Mouse (Mus musculus): ENCODE data around the gene Dlx2.

The Dlx2 gene

DNA sequence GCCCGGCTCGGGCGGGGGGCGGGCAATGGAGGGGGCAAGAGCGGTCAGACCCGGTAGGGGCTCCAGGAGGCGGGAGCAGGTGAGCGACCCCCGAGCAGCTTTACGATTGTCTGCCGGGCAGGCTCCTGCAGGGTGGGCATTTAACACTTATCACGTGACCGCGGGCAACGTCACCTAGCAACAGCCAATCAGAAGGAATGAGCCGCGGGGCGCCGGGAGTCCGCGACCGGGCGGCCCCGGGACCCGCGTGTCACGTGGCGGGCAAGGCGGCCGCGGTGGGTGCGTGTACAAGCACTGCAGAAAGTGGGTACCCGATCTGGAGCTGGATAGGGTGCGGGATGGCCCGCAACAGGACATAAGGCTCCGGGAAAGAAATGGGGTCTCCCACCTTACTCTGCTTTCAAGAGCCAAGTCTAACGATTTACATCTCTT lies at the start of gene Dlx2:
TSS of gene Dlx2 (minus strand) at position 115 of the 432 bp plus-strand sequence.
- DNase-seq (ENCODE audit: low spot score in 2 of 2): no peak

DNA sequence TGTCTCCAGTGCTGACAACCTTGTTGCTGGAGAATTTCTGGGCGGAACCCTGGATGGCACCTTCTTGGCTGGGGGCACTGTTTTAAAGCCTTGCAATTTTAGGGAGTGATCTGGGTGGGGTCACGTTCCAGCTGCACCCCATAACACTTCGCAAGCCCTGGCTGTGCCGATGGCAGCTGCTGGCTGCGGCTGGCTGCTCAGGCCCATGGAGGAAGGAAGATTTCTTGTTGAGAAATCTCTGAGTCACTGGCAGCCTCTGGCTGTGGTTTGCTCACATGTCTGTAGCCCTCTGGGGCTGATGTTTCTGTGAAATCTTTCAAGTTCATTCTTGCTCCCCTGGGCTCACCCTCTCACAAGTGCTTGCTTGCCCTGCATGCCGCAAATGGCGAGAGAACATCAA lies 47.9 kb upstream of the Dlx2 start:
- peak; percentile 50 to 79 for DNase-seq (ENCODE audit: low spot score in 2 of 2)

DNA sequence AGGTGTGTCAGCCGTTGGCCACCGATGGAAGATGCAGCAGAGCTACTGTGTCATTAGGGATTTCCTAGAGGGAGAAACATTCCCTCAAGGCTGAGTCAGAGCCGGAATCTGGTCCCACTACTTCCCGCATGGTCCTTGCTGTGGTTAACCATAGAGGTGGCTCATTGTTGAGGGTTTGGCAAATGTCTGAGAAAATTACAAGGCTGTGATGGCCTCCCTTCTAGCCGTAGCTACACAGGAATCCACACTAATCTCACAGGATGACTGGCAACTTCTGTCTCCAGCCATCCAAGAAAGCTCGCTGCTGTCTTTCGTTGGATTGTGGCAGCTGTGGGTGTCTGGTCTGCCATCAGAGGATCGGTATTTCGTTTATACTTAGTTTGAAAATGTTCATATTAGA lies 42.6 kb upstream of the Dlx2 start:
- DNase-seq (ENCODE audit: low spot score in 2 of 2): no peak

DNA sequence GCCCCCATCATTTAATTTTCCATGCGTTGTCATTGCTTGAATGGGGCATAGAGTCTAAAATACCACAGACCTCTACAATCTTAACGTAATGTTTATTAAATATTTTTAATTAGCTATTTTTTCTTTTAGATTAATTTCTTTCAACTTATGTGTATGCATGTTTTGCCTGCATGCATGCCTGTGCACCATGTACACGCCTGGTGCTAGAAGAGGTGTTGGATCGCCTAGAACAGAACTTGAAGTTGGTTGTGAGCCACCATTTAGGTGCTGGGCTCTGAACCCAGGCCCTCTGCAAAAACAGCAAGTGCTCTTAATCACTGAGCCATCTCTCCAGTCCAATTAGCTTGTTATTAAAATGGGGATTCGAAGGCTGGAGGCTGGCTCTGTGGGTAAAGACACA lies 34.9 kb upstream of the Dlx2 start:
- DNase-seq (ENCODE audit: low spot score in 2 of 2): no peak

DNA sequence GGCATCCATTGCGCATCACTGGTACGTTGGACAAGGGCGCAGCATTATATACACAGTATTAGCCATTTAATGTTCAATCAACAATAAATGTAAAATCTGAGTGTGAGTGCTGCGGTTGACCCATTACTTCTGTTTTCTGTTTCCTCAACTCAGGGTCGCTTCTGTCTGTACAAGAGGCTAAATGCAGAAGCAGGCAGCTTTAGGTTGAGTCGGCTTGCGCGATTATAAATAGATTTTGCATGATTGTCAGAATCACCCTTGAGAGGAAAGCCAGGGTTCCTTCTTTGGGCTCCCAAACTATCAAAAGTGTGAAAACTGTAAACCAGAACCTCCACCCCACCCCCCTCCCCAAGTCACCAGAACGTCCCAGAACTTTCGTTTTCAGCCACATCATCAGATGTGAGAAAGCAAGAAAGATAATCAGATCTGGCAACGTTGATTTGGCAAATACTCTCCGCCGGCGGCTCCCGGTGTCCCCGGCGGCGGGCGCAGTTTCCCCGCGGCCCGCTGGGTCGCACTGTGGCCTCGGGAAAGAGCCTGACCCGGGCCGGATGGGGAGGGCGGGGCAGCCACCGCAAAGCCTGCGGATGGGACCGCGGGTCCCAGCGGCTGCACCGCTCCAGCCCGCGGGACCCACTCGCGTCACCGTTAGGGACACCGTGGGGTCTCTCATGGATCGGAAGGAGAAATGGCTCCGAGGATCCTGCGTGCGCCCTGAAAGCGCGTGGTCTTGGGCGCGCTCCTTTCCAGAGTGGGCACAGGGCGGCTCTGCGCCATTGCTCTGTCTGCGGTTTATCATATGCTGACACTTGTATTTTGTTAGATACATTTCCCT lies 34.3 kb upstream of the Dlx2 start:
- DNase-seq (ENCODE audit: low spot score in 2 of 2): peak; percentile 60 to 79

DNA sequence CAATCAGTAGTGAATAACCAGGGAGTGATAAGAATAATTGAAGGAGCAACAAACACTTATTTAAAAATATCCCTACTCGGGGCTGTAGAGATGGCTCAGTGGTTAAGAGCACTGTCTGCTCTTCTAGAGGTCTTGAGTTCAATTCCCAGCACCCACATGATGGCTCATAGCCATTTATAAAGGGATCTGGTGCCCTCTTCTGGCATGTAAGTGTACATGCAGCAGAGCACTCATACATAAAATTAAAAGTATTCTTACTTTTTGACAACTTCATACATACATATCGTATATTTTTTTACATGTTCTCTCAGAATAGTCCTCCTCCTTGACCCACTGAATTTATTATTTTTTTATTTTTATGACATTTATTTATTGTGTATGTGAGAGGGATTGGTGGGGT lies 30.5 kb upstream of the Dlx2 start:
- DNase-seq (ENCODE audit: low spot score in 2 of 2): no peak

DNA sequence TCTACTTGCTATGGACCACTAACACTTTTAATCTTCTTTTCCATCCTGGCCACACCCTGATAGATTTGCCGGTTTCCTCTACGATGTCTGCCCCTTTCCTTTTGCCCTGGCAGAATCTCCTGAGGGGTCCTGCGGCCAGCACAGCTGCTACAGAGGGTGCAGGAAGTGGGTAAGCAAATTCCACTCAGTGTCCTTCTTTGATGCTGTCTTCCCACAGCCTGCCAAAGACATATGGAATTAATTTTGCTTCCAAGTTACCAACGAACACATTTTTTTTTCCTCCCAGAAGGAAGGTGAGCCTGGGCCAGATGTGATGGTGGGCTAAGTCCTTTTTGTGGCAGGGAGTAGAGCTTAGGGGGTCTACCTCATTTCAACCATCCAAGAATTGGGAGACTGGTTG lies 27.2 kb upstream of the Dlx2 start:
- DNase-seq (ENCODE audit: low spot score in 2 of 2): no peak

DNA sequence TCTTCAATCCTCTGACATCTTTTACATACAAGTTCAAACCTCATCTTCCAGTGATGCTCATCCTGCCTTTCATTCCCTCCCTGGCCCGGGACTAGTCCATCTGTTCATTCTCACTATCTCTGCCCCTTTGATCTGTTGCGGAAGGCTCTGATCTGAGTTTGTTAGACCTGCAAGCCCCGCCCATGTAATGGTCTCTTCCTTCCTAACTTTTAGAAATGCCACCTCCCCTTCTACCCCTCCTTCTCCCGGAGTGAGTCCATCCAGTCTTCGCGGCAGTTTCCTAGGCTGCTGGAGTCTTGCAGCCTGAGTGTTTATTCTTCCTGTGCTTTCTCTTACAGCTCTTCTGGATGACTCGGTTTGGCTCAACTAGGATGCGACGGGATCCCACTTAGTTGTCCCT lies 19.9 kb upstream of the Dlx2 start:
- no peak for DNase-seq (ENCODE audit: low spot score in 2 of 2)

DNA sequence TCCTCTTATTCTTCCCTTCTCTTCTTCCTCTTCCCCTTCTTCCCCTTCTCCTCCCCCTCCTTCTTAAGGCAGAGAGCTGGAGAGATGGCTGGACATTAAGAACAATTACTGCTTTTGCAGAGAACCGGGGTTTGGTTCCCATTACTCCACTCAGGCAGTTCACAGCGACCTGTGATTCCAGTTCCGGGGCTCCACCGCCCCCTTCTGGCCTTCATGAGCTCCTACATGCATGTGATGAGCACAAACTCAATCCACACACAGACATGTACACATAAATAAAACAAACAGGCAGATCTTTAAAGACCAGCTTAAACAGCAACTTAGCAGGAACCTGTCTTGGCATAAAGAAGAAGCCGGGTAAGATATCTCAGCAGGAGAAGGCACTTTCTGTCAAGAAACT lies 9.5 kb upstream of the Dlx2 start:
- no peak for DNase-seq (ENCODE audit: low spot score in 2 of 2)

DNA sequence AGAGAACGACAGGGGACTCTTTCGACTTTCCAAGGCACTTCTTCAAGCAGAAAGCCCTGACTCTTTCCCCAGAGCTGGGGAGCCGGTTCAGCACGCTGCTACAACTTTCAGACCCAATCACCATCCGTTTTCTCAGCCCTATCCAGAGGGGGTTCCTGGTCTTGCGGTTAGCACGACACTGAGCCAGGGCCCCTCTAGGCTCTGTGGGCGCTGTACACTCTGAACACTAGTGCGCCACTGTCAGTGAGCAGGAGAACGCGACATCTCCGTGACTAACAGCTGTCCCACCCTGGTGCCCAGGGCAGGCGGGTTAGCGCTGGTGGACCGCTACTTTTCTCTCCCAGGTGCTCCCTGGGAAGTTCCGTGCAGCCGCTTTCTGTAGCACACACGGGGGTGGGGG lies 5.2 kb upstream of the Dlx2 start:
- DNase-seq (ENCODE audit: low spot score in 2 of 2): no peak

DNA sequence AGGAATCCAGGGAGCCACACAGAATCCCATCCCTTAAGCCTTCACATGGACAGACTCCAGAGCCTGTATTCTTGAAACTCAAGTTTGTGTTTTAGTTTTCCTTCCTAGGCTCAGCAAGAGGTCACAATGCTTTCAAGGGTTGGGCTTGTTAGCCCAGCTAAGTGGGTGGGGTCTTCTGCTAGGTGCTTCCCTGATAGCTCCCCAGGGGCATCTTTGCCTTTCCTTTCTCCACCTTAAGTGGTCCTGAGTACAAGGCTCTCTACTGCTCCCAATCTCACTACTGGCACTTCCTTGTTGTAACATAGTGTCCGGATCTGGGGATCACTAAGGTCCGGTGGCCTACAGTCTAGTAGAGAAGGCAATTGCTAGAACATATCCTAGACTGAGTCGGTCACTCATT lies 3.8 kb upstream of the Dlx2 start:
- DNase-seq (ENCODE audit: low spot score in 2 of 2): no peak

DNA sequence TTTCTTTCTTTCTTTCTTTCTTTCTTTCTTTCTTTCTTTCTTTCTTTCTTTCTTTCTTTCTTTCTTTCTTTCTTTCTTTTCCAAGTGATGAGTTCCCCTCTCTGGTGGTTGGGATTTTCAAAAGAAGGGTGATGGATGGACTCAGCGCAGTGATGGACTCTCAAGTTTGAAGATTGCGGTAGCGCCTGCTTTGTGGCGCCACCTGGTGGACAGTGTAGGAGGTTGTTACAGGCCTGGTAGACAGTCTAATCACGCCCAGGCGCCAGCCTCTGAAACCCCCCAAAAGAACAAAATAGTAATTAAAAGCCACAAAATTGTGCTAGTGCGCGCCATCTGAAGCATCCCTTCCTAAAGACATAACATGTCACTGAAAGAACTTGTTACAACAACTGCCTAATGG lies 1.3 kb upstream of the Dlx2 start:
- DNase-seq (ENCODE audit: low spot score in 2 of 2): peak in 1 of 2 experiments; percentile 68

DNA sequence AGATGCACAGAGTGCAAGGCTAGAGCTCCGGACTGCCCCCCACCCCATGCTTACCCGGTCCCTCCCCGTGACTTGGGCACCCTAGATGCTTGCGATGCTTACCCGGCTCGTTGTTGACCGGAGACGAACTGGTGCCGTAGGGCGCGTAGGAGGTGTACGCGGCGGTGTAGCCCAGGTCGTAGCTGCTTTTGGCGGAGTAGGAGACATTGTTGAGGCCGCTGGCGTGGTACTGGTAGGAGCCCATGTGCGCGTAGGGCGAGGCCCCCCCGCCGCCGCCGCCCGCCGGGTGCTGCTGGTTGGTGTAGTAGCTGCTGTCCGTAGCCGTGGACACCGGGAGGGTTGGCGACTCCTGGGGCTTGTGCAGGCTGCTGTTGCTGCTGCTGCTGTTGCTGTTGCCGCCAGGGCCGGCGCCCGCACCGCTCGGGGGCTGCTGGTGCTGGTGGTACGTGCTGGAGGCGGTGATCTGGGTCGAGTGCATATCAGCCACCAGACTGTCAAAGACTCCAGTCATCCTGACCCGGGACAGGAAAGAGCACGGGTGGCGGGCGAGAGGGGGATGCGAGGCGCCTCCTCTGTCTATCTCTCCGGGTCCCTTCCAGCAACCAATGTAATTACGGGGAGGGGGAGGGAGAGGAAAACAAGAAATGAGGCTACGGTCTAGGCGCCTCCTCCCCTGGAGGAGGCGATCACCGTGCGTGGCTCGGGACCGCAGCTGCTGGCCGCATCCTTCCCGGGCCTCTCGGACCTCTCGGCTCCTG lies 493 bp downstream of the Dlx2 start:
- DNase-seq (ENCODE audit: low spot score in 2 of 2): no peak

DNA sequence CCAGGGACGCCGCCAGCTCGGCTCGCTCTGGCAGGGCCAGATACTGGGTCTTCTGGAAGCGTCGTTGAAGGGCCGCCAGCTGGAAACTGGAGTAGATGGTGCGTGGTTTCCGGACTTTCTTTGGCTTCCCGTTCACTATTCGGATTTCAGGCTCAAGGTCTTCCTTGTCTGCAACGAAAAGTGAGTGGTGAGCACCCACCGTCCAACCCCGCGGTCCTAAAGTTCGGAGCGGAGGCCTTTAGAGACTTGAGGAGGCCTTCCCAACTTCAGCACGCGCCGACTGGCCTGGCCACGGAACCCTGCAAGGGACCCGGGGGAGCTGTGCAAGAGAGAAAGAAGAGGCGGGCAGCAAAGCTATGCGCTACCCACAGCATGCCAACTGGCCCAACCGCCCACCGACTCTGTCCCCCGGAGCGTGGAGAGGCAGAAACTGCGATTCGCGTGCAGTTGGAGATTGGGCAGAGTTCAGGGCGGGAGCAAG lies 1.1 kb downstream of the Dlx2 start:
- DNase-seq (ENCODE audit: low spot score in 2 of 2): no peak

DNA sequence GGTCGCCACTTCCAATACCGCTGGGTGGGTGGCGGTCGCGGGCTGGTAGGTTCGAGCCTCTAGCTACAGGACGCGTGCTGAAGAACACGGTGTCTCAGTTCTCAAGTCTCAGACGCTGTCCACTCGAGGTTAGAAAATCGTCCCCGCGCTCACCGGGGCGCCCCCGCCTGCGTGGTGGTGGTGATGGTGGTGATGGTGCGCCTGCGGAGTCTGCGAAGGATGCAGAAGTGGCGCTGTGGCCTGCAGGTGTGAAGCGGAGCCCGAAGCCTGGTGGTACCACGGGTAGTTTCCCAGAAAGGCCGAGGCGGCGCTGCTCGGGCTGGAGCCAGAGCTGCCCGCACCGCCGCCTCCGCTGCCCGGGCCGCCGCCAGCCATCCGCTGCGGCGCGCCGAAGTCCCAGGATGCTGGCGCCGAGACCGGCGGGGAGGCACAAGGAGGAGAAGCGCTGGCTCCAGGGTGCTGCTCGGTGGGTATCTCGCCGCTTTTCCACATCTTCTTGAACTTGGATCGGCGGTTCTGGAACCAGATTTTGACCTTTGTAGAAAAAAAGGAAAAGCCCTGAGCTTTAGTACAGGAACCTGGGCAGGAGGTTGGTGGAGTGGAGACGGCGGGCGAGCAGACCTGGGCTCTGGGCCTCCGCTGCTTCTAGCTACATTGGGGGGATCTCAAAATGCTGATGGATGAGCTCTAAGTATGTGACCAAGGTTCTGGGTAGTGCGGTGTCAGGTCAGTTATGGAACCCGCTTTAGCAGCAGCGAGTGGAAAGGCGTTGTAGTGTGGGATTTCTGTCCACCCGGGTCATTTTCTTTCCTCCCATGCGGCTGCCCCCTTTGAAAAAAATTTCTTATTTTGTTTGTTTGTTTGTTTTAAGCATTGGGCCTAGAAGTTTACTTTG lies 1.9 kb downstream of the Dlx2 start:
- no peak for DNase-seq (ENCODE audit: low spot score in 2 of 2)

DNA sequence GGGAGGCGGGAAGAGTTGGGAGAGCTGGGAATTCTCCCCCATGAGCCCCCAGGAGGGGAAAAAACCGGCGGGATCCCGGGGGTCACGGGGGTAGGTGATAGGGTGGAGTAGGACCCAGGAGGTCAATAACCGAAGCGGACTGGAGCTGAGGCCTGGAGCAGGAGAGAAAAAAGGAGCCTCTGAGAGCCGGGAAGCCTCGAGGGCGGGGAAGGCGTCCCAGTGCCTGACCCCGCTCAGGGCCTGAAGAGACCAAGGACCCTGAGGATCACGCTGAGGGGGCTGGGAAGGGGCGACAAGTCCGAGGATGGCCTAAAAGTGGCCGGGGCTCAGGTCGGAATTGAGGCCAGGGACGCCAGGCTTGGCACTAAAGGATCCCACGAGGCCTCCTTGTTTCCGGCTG lies 2.6 kb downstream of the Dlx2 start:
- no peak for DNase-seq (ENCODE audit: low spot score in 2 of 2)

DNA sequence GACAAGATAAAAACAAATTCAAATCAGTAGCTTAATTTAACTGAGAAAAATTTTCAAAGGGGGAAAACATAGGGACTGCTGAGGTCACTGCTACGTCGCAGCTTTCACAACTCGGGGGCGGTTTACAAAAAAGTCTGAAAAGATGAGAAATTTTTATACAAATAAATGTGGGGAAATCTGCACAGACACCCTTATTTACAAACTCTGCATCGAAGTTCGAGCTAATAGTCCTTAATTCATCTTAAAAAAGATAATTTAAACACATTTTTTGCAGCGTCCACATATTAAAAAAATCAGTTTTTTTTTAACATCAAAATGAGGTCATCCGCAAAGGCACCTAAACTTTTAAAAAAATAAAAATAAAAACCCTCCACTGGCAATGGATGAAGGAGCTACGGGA lies 3.0 kb downstream of the Dlx2 start:
- no peak for DNase-seq (ENCODE audit: low spot score in 2 of 2)

DNA sequence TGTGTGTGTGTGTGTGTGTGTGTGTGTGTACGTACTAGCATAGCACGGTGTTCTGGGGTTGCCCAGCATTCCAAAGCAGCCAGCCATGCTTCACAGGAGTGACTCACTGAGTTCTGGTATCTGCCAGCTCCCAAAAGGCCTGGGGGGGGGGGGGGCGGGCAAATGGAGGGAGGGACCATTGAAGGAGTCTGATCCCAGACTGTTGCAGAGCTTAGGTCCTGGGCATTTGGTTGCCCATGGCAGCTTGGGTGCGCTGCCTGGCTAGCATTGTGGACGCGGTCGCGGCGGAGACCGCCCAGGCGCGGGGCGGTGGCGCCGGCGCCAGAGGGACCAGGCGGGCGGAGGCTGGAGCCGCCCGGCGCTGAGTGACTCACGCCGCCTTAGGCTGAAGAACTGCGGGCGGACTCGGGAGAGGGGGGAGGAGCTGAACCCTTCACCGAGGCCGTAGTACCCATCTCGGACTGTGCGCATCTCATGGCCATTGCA lies 3.7 kb downstream of the Dlx2 start:
- DNase-seq (ENCODE audit: low spot score in 2 of 2): peak in 1 of 2 experiments; percentile 60

DNA sequence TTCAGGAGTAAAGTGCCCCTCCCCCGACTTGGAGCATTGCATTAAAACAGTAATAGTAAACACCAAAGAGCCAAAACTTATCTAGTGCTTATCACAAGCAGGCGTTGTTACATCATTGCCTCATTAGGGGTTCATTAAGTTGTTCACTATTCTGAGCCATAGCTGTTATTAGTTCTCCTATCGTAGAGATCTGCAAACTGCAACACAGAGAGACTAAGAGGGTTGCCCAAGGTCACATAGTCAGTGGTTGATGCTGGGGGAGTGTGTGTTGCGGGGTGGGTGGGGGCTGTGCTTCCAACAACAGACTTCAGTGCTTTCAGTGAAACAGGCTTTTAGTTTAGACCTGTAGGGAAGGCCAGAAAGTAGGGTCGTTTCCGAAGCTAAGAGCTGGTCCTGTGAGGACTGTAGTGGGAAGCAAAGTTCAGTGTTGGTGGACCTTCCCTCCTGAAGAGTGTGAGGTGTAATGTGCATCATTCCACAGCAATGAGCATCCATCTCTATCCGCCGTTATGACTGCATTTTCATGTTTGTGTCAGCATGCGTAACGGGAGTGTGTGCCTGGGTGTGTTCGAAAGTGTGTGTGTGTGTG lies 4.2 kb downstream of the Dlx2 start:
- DNase-seq (ENCODE audit: low spot score in 2 of 2): no peak

DNA sequence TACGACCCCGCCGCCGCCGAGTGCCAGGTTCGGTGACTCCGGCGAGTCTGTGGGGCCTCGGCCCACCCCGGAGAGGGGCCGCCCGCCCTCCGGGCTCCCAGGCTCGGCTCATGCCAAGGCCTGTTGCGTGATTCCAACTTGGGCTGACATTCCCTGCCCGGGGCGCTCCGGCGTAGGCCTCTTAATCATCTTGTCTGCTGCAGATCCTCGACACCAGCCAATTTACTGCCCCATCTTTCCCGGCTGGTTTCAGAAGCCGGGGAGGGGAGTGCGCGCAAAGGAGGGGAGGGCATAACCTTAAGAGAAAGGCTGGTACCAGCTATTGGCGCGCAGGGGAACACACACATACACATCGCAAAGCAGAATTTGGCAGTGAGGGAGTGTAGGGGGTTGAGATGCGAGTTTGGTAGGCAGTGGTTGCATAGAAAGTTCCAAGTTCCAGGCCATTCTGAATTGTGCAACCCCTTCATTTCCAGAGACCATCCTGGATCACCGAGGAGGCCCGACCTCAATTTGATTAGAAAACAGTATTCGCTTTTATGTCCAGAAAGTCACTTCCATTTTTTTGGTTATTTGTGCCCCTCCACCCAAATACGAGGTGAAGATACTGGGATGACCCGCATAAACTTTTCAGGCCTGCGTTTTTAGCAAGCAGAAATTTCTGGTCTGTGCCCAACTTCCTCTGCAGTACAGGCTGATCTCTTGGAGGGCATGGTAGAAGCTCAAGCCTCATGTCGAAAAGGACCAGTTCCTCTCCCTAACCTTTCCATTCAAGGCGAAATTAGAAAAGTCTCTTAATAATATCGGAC lies 4.9 kb downstream of the Dlx2 start:
- no peak for DNase-seq (ENCODE audit: low spot score in 2 of 2)
